Mouse (Mus musculus) megakaryocyte, embryonic 14.5 days (primary cell): ENCODE data around the gene Kpnb1.

Experiments used
- FLI1 ChIP-seq: IDR thresholded peaks from 2 replicates; pipeline ENCODE4 v1.6.1; 2012; ENCODE audit warnings: low read length, inconsistent platforms, mixed read lengths
- GATA1 ChIP-seq: IDR thresholded peaks from 3 replicates; pipeline ENCODE4 v1.6.1; 2012; ENCODE audit warnings: mixed read lengths, low read length, inconsistent platforms, borderline replicate concordance

GRCm38 (mm10) chr11:97126645-97127468 is 60.8 kb downstream of the Kpnb1 start:
- TF ChIP-seq GATA1: no peak
- no peak for TF ChIP-seq FLI1
